Comparison of ENCODE assay signal across 10 mouse cellular contexts in genomic region chr8:110196678-110197077, GRCm38 (mm10). TPM values are rescaled to one million over a fixed set of nuclear protein-coding genes. Genes with fewer than 3 reads are reported as not detected.
DNase-seq lines count a peak whose midpoint lies in the region; ATAC-seq and TF ChIP-seq lines count a peak whose summit lies in the region.
"Had no signal": no experiment of that assay in that cellular context is flagged by ENCODE, and none has a peak within 500 bp of the region (broad histone marks: within the 10 kb centered on the region; RNA-seq: fewer than 3 reads in every experiment).

No protein-coding gene starts in this region.

- intact Hi-C loops in left cerebral cortex, adult 2 months (cut with DNase I) = no loop called here

- peak; percentile 88 for DNase-seq in intestine, embryonic 14.5 days (ENCODE audit: low spot score)
- DNase-seq in ZHBTc4 (ENCODE audit: low read depth, low spot score) = peak; percentile 70
- DNase-seq in cerebellum, adult 8-10 months = no peak
- DNase-seq in layer of hippocampus, adult 9-11 months = no peak
- DNase-seq in left cerebral cortex, adult 2 months (ENCODE audit: extremely low spot score in 1 of 2, low spot score in 2 of 2) = no peak

- 2% methylated on average over 5 of the region's 5 CpGs for WGBS in intestine, embryonic 14.5 days
- 0% methylated on average over 5 of the region's 5 CpGs for WGBS in intestine, embryonic 16.5 days

- no peaks in the 10 kb centered on the region for H3K27me3 ChIP-seq in intestine, embryonic 14.5 days (replicated peaks; ENCODE audit: control insufficient read depth, insufficient read depth, low read length)
- no peaks in the 10 kb centered on the region for H3K27me3 ChIP-seq in intestine, embryonic 16.5 days (replicated peaks; ENCODE audit: control insufficient read depth, insufficient read depth, low read length)
- H3K27me3 ChIP-seq: limb, embryonic 13.5 days had no signal

- no peak overlapping the region for H3K4me3 ChIP-seq in intestine, embryonic 14.5 days (ENCODE audit: low read depth, low read length)
- no peak overlapping the region for H3K4me3 ChIP-seq in intestine, embryonic 16.5 days (ENCODE audit: low read length)
- no peak overlapping the region for H3K4me3 ChIP-seq in left cerebral cortex, adult 2 months
- H3K4me3 ChIP-seq: limb, embryonic 13.5 days had no signal

- H3K36me3 ChIP-seq in intestine, embryonic 14.5 days (ENCODE audit: control insufficient read depth, insufficient read depth, low read length) = no peaks in the 10 kb centered on the region
- H3K36me3 ChIP-seq in intestine, embryonic 16.5 days (ENCODE audit: control insufficient read depth, insufficient read depth, low read length) = no peaks in the 10 kb centered on the region
- H3K36me3 ChIP-seq: limb, embryonic 13.5 days had no signal

- H3K9me3 ChIP-seq in intestine, embryonic 14.5 days (ENCODE audit: control insufficient read depth, low read length) = no peaks in the 10 kb centered on the region
- H3K9me3 ChIP-seq in intestine, embryonic 16.5 days (ENCODE audit: control insufficient read depth, low read length) = no peaks in the 10 kb centered on the region
- H3K9me3 ChIP-seq: limb, embryonic 13.5 days had no signal

- no peak overlapping the region for H3K27ac ChIP-seq in intestine, embryonic 14.5 days (ENCODE audit: low read depth)
- no peak overlapping the region for H3K27ac ChIP-seq in intestine, embryonic 16.5 days (ENCODE audit: low read length)
- H3K27ac ChIP-seq in left cerebral cortex, adult 2 months = no peak overlapping the region
- H3K27ac ChIP-seq: limb, embryonic 13.5 days had no signal

- no peak overlapping the region for H3K9ac ChIP-seq in intestine, embryonic 14.5 days (ENCODE audit: low read length)
- H3K9ac ChIP-seq in intestine, embryonic 16.5 days (ENCODE audit: low read depth, low read length) = no peak overlapping the region
- H3K9ac ChIP-seq: limb, embryonic 13.5 days had no signal

- no peak for TF ChIP-seq CTCF in left cerebral cortex, adult 2 months (IDR thresholded peaks at IDR 0.05)

- no peak for ATAC-seq in intestine, embryonic 14.5 days (replicated peaks; ENCODE audit: low FRiP score, low TSS enrichment, low read depth)
- ATAC-seq in intestine, embryonic 16.5 days = no peak
- peak; percentile 59 for ATAC-seq in granulocyte monocyte progenitor cell, adult 5-6 weeks (replicated peaks; ENCODE audit: poor library complexity, severe bottlenecking)
- peak; percentile 57 for ATAC-seq in megakaryocyte progenitor cell, adult 5-6 weeks (replicated peaks; ENCODE audit: poor library complexity)

- no peaks in the 10 kb centered on the region for H3K4me1 ChIP-seq in intestine, embryonic 14.5 days (replicated peaks; ENCODE audit: control insufficient read depth, insufficient read depth, low read length)
- no peaks in the 10 kb centered on the region for H3K4me1 ChIP-seq in intestine, embryonic 16.5 days (ENCODE audit: control insufficient read depth, insufficient read depth, low read length)
- H3K4me1 ChIP-seq: limb, embryonic 13.5 days had no signal

- no peak overlapping the region for H3K4me2 ChIP-seq in intestine, embryonic 14.5 days (ENCODE audit: low read length)
- H3K4me2 ChIP-seq in intestine, embryonic 16.5 days (ENCODE audit: low read depth, low read length) = no peak overlapping the region
- H3K4me2 ChIP-seq: limb, embryonic 13.5 days had no signal

RNA-seq across cellular contexts. Expression of gene Cmtr2, which starts 18.8 kb away (rescaled TPM):
- polyA plus RNA-seq in intestine, embryonic 14.5 days (2014; fragmentation: Nextera tagmentation; extraction: Ambion mirVana) = 9.4 and 10.8 TPM in 2 replicates
- 7.4 and 8.0 TPM in 2 replicates for polyA plus RNA-seq in intestine, embryonic 16.5 days (2015; fragmentation: Nextera tagmentation; extraction: Ambion mirVana)
- total RNA-seq in granulocyte monocyte progenitor cell, adult 5-6 weeks (2014; fragmentation: Nextera tagmentation) = 8.5 and 11.0 TPM in 2 replicates
- total RNA-seq in granulocyte monocyte progenitor cell, adult 5-6 weeks (2017) = 14.2 and 17.2 TPM in 2 replicates
- total RNA-seq in megakaryocyte progenitor cell, adult 5-6 weeks (2015) = 9.0 and 9.6 TPM in 2 replicates
- 10.0 and 14.3 TPM in 2 replicates for total RNA-seq in megakaryocyte progenitor cell, adult 5-6 weeks (2017)
- total RNA-seq in left cerebral cortex, adult 2 months (2021) = 1 to 10 TPM; 5.9 to 6.2 TPM

RNA-seq across cellular contexts. Expression of gene Calb2, which starts 28.7 kb away (rescaled TPM):
- 0.12 and 0.28 TPM in 2 replicates for polyA plus RNA-seq in intestine, embryonic 14.5 days (2014; fragmentation: Nextera tagmentation; extraction: Ambion mirVana)
- polyA plus RNA-seq in intestine, embryonic 16.5 days (2015; fragmentation: Nextera tagmentation; extraction: Ambion mirVana) = not detected in 2 replicates
- not detected in 2 replicates for total RNA-seq in granulocyte monocyte progenitor cell, adult 5-6 weeks (2014; fragmentation: Nextera tagmentation)
- not detected in 2 replicates for total RNA-seq in granulocyte monocyte progenitor cell, adult 5-6 weeks (2017)
- not detected in 2 replicates for total RNA-seq in megakaryocyte progenitor cell, adult 5-6 weeks (2015)
- total RNA-seq in megakaryocyte progenitor cell, adult 5-6 weeks (2017) = not detected in 2 replicates
- total RNA-seq in left cerebral cortex, adult 2 months (2021) = 10 to 100 TPM; 20.4 to 26.8 TPM
- polyA plus RNA-seq: spleen, adult 2 months had no signal

Comparison
In these comparisons a context has a peak if more than half of its experiments do, and no peak if none do; other contexts are left out.
1. ATAC-seq: peak in granulocyte monocyte progenitor cell, adult 5-6 weeks (single experiment) and megakaryocyte progenitor cell, adult 5-6 weeks (single experiment); none in intestine, embryonic 14.5 days (single experiment) and intestine, embryonic 16.5 days (single experiment).
2. DNase-seq: peak in intestine, embryonic 14.5 days (single experiment) and ZHBTc4 (single experiment); none in cerebellum, adult 8-10 months (single experiment), layer of hippocampus, adult 9-11 months (single experiment) and left cerebral cortex, adult 2 months (0 of 2).
3. RNA of gene Calb2, which starts 28.7 kb away (total RNA-seq): 20.4 to 26.8 TPM in left cerebral cortex, adult 2 months; not detected in granulocyte monocyte progenitor cell, adult 5-6 weeks and not detected in megakaryocyte progenitor cell, adult 5-6 weeks; every median in the first group is over 10 times any median in the second.